Mouse (Mus musculus) cerebellum, adult 9-11 months (tissue): Measurements from ENCODE around the gene Ywhab.

Source experiments
- DNase-seq: peaks from one replicate; pipeline ENCODE4 v3.0.0; 2022

The Ywhab gene

DNA sequence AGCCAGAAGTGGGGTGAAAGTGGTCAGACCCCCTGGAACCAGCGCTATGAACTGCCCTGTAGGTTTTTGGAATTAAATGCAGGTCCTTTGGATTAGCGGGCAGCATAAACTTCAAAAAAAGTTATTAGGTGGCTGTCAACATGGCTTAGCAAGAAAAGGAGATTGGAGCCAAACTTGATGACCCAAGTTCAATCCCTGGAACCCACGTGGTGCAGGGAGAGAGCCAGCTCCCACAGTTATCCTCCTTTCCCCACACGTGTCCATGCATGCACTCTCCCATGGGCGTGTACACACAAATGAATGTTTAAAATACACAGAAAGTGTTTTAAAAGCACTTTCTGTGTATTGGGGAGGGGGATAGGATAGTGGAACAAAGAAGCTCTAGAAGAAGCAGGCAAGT, 15.7 kb downstream of the Ywhab start:
- no peak for DNase-seq

DNA sequence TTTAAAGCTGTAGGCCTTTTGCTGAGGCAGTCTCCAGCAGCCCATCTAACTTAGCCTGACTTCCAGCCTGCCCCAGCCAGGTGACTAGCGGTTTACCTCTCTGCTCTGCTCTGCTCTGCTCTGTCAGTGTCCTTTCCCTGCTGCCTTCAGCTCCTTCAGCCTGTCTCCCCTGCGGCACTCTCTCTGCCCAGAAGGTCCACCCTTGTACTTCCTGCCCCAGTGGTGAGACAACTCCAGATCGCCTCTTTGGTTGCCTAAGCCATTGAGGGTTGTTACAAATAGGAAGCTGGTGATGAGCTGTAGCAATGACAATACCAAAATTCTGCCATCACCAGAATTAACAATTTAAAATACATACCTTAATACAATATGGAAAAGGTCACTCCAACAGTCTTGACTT, 16.2 kb downstream of the Ywhab start:
- no peak for DNase-seq

DNA sequence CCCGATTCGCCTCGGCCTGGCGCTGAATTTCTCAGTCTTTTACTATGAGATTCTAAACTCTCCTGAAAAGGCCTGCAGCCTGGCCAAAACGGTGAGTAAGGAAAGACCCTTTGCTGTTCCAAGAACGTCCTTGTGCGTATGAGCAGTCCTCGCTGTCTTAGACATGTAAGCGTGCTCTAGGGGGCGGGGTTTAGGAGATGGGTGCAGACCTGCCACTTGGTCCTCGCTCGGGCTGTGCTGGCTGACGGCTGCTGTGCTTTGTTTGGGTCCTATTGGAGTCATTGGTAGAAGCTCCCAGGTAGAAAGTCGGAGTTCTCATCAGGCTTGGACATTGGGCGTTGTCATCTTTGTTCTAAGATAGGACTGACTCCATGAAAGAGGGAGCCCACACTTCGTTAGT, 20.5 kb downstream of the Ywhab start:
- no peak for DNase-seq

DNA sequence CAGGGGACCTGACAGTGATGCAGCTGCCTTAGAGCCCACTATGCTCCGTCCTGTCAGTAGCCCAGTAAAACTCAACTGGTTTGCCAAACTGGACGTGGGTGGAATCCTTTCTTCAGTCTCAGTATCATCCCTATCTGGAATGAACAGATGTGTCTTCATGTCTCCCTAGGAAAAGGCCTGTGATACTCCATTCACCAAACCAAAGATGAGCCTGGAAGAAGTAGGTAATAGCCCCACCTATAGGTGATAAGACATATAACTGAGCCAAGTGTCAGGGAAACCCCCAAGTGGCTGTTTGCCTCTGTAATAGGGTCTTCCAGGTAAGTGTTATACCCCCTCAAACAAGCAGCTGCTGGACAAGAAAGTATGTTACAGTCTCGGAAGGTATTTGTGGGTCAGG, 24.1 kb downstream of the Ywhab start:
- DNase-seq: no peak

DNA sequence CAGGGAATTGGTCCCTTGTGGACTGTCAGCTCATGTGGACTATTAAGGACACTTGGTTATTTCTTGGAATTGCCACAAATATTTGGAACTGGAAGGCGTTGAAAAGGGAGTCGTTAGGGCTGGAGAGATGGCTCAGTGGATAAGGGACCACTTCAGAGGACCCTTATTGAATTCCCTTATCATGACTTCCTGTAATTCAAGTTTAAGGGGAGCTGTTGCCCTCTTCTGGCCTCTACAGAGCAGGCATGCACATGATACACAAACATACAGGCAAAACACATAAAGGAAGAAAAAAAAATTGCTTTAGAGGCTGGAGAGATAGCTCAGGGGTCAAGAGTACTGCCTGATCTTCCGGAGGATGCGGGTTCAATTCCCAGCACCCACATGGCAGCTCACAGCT, 25.2 kb downstream of the Ywhab start:
- DNase-seq: no peak

DNA sequence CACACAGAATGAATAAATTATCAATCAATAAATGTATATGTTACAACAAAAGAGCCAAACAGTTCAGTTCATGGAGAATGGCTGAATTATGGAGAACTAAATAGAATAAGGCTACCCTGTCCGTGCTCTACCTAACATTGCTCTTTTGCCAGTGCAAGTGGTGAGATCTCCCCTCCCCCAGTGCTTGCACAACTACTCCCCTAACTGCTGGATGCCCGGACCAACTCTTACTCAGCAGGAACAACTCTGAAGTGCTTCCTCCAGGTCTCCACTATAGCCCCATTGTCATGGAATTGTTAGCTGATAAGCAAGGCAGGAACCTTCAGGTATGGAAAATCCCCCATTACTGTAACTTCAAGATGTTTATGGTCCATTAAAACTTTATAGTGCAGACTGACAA, 27.3 kb downstream of the Ywhab start:
- no peak for DNase-seq

DNA sequence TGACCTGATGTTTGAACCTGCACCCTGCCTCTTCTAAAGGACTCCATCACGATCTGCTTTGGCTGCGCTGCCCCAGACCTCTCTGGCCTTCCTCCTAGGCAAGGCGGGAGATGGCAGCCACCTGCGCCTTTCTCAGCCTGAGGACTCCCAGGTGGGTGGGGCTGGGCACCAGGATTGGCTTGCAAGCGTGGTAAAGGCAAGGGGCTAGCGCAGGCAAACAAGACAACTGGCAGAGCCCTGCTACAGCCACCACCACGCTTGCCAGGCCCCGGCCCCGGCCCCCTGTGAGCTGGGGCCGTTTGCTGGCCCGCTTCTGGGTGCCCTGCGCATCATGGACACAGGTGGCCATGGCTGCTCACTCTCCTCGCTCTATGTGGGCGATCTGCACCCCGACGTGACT, 30.4 kb downstream of the Ywhab start, which contains the start of gene Pabpc1l:
Pabpc1l (plus strand) TSS at position 301 of the 400 bp plus-strand sequence.
- DNase-seq: no peak

DNA sequence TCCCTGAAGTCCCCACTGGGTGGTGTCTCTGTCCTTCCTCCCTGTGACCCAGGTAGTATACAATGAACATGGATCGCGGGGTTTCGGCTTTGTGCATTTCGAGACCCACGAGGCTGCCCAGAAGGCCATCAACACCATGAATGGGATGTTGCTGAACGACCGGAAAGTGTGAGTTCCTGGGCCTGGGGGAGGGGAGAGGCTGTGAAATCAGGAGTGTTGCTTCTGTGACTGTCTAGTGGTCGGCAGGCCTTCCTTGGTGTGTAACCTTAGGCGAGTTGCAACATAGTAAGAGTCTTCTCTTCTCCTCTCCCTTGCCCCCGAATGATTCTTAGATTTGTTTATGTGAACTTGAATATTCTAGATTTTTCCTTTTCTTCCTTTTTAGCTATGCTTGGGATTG, 36.4 kb downstream of the Ywhab start:
- DNase-seq: no peak

DNA sequence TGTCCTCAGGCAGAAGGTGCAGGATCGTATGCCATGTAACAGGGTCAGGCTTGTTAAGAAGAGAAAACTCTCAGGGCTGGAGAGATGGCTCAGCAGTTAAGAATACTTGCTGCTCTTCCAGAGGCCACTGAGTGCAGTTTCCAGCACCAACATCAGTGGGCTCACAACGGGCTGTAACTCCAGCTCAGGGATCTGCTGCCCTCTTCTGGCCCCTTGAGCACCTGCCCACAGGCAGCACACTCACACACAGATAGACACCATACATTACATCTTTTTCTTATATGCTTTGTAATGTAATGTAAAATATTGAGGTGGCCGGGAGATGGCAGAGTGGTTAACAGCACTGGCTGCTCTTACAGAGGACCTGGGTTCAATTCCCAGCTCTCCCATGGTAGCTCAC, 38.2 kb downstream of the Ywhab start:
- no peak for DNase-seq

DNA sequence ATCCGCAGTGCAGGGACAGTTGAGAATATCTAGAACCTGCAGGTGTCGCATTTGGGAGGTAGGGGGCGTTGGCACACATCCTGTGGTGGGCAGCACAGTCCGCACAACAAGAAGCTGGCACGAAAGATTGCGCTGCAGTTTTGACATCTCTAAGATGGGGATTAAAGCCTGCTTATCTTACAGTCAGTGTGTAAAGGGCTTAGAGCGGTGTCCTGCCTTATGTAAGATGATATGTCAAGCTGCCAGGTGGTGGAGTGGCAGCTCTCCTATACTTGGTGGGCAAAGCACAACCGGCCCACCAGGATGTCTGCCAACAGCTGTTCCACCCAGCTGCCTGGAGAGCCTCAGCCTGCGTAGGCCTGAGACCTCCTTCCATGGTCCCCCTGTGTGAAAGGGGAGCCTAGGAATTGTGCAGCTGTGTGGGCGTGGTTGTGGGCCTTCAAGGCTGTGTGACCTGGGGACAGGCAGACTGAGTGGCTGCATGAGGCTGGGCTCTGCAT, 41.8 kb downstream of the Ywhab start:
- no peak for DNase-seq

DNA sequence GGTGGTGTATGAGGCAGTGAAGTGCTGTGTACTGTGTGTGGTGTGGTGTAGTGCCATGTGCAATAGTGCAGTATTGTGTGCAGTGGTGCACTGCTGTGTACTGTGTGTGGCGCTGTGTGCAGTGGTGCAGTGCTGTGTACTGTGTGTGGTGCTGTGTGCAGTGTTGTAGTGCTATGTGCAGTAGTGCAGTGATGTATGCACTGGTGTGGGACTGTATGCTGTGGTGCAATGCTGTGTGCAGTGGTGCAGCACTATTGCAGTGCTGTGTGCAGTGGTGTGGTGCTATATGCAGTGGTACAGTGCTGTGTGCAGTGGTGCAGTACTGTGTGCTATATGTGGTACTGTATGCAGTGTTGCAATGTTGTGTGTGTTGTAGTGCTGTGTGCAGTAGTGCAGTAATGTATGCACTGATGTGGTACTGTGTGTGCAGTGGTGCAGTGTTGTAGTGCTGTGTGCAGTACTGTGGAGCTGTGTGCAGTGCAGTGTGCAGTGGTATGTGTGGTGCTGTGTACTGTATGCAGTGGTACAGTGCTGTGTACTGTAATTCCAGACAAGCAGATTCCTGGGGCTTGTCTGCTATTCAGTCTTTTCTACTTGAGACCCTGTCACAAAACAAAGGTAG, 43.8 kb downstream of the Ywhab start:
- no peak for DNase-seq

DNA sequence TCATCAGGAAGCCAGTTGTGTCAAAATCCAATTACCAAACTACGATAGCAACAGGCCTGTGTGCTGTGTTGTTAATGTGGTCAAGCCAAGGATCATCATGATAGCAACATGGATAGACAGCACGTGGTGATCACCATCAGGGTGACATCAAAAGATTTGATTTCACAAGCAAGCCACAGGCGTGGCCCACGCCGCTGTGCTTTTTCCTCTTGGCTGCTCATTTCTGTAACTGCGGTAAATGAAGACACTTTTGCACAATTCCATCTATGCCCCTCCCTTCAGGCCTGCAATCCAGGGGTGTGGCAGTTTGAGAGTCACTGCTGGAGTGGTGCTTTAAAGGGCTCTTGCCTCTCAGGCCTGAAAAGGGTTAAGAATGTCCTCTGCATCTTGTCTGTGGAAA, 46.2 kb downstream of the Ywhab start:
- DNase-seq: no peak

DNA sequence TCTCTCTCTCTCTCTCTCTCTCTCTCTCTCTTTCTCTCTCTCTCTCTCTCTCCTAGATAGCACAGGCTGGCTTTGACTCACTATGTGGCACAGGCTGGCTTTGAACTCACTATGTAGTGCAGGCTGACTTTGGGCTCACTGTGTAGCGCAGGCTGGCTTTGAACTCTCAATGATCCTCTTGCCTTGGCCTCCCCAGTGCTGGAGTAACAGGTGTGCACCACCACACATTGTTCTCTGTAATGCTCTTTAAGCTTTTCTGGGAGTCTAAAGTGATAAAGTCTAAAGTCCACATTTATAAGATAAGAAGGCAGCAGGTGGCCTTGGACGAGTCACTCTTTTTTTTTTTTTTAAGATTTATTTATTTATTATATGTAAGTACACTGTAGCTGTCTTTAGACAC, 46.8 kb downstream of the Ywhab start:
- DNase-seq: no peak

DNA sequence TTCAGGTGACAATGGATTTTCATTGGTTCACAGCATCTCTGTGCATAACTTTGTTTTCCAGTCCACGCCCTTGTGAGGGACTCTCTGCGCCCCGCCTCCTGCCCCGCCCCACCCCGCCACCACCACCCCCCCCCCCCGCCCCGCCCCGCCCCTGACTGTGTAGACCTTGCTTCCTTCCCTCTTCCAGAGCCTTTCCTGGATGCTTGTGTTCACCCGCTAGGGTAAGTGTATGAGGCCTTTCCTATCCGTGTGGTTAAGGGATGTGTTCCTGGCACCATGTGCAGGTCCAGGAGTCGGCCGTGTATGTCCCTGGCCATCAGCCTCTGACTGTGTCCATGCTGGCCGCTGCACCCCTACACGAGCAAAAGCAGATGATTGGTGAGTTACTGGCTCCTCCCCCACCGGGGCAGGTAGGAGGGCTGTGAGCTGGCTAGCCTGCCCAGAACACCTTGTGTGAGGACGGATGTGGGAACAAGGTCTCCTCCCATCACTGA, 52.5 kb downstream of the Ywhab start:
- peak; percentile 83 for DNase-seq

DNA sequence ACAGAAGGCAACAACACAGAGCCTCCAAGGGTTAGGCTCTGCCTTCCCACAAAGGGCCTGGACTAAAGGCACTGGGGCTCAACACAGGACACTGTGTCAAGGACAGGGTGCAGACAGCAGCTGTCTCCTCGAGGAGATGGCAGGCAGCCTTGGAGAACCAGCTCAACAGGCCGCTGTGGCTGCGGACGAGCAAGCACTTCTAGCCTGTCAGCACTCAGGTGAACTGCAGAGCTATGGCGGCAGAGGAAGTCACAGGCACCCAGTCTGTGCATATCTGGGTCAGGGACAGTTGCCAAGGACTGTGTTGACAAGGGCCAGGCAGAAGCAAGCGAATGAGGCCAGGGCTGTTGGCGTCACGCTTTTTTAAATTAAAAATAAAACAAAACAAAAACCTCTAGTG, 59.0 kb downstream of the Ywhab start:
- DNase-seq: peak; percentile 89

DNA sequence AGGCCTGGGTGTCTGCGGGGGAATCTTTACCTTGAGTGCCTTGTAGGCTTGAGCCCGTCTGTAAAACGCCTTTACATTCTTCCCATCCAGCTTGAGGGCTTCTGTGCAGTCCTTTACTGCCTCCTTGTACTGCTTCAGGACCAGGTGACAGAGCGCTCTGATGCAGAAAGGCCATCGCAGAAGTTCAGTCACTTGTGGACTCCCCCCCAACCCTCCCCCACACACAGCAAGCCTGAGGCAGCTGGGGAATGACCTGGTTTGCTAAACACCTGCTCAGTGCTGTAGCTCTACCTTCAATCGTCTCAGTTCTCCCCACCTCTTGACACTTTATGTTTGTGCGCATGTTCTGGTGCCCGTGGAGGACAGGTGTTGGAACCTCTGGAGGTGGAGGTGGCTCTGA, 59.9 kb downstream of the Ywhab start:
- DNase-seq: no peak

DNA sequence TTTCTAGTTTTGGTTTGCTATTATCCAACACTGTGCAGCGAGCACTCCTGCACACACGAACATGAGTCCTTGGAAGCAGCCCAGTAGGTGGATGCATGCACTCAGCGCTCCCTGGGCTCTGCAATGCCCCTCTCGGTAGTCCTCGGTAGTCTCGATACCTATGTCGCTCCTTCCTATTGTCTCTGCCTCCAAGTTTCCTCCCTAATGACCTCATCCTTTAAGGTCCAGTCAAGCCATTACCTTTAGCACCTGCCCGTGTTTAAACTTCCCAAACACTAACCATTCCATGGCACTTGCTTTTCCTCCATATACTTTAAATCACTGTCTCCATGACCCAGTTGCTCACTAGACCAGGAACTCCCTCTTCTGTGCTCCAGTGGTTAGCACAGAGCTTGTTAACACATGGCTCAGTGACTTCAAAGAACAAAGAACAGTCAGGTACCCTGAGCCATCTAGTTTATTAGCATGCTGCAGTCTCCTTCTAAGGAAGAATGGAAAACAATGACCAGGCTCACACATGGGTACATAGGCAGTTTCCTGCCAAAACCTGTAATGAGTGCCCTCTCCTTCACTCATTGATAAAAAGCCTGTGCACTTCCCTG, 65.0 kb downstream of the Ywhab start:
- no peak for DNase-seq
